Mouse (Mus musculus): ENCODE data around the gene Gm20388.

DNA sequence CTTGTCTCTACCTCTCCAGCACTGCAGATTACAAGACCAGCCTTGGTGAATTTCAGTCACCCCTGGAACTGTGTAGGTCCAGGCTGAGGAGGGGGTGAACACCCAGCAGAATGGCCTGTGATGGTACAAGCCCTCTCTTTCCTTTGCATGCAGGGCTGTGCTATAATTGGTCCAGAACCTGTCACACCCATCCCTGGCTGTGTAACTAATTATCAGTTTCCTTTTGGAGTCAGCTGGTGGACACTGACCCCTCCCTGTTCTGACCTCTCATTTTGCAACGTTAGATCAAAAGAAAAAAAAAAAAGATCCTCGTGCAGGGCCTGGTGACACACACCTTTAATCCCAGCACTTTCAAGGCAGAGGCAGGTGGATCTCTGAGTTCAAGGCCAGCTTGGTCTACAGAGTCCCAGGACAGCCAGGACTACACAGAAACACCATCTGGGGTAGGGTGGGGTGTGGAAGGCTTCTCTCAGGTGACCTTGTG is 2032.5 kb downstream of the Gm20388 start:
- TF ChIP-seq CTCF (IDR thresholded peaks at IDR 0.05; ENCODE audit: insufficient read depth, low read depth, low read length) = no peak
- TF ChIP-seq POLR2A (IDR thresholded peaks at IDR 0.05; ENCODE audit: insufficient read depth, low read depth, low read length) = no peak

All from olfactory bulb, adult 2 months (tissue).